In genomic region chr15:101163056-101163458, GRCm38 (mm10) we compare ENCODE assay signal across 10 mouse cellular contexts. TPM values are rescaled to one million over a fixed set of nuclear protein-coding genes. Genes with fewer than 3 reads are reported as not detected.
DNase-seq lines count a peak whose midpoint lies in the region; ATAC-seq lines count a peak whose summit lies in the region.
"Had no signal": no experiment of that assay in that cellular context is flagged by ENCODE, and none has a peak within 500 bp of the region (broad histone marks: within the 10 kb centered on the region; RNA-seq: fewer than 3 reads in every experiment).

No protein-coding gene starts in this region.

- no peaks in the 10 kb centered on the region for H3K27me3 ChIP-seq in embryonic facial prominence, embryonic 13.5 days
- no peaks in the 10 kb centered on the region for H3K27me3 ChIP-seq in hindbrain, embryonic 11.5 days (ENCODE audit: control insufficient read depth, insufficient read depth, low read length)
- no peaks in the 10 kb centered on the region for H3K27me3 ChIP-seq in neural tube, embryonic 13.5 days

- intact Hi-C loops in left cerebral cortex, postnatal 14 days (cut with DNase I), result no loop called here

- H3K4me2 ChIP-seq in embryonic facial prominence, embryonic 13.5 days, result peak overlapping the region; percentile 40
- H3K4me2 ChIP-seq in hindbrain, embryonic 11.5 days (replicated peaks; ENCODE audit: low read depth, low read length), result no peak overlapping the region
- H3K4me2 ChIP-seq in neural tube, embryonic 13.5 days, result peak overlapping the region; percentile 18

- H3K4me1 ChIP-seq in embryonic facial prominence, embryonic 13.5 days, result peaks cover 47% of the 10 kb centered on the region
- peaks cover 3% of the 10 kb centered on the region; the same call in 1 of the 2 replicates for H3K4me1 ChIP-seq in hindbrain, embryonic 11.5 days (replicated peaks; ENCODE audit: control insufficient read depth, insufficient read depth, low read length)
- H3K4me1 ChIP-seq in neural tube, embryonic 13.5 days (replicated peaks), result peaks cover 56% of the 10 kb centered on the region

- peak overlapping the region; percentile 88 for H3K27ac ChIP-seq in embryonic facial prominence, embryonic 13.5 days
- H3K27ac ChIP-seq in hindbrain, embryonic 11.5 days (ENCODE audit: low read depth, low read length), result no peak overlapping the region
- H3K27ac ChIP-seq in neural tube, embryonic 13.5 days (replicated peaks), result peak overlapping the region; percentile 46
- H3K27ac ChIP-seq: macrophage had no signal

- WGBS in embryonic facial prominence, embryonic 13.5 days, result 5% methylated on average over 15 of the region's 15 CpGs
- 54% methylated on average over 15 of the region's 15 CpGs for WGBS in hindbrain, embryonic 11.5 days
- WGBS in neural tube, embryonic 13.5 days, result 14% methylated on average over 15 of the region's 15 CpGs

- H3K9ac ChIP-seq in embryonic facial prominence, embryonic 13.5 days, result peak overlapping the region; percentile 33; the same call in 1 of the 2 replicates
- H3K9ac ChIP-seq in hindbrain, embryonic 11.5 days (ENCODE audit: low read depth, low read length), result no peak overlapping the region
- no peak overlapping the region for H3K9ac ChIP-seq in neural tube, embryonic 13.5 days

- no peak overlapping the region for H3K4me3 ChIP-seq in embryonic facial prominence, embryonic 13.5 days
- no peak overlapping the region for H3K4me3 ChIP-seq in hindbrain, embryonic 11.5 days (ENCODE audit: low read depth, low read length)
- no peak overlapping the region for H3K4me3 ChIP-seq in neural tube, embryonic 13.5 days

- peak; percentile 63; the same call in 1 of the 2 replicates for ATAC-seq in embryonic facial prominence, embryonic 13.5 days (ENCODE audit: insufficient number of reproducible peaks, insufficient read depth, low FRiP score, low TSS enrichment, low read depth)
- ATAC-seq in hindbrain, embryonic 11.5 days (ENCODE audit: low FRiP score), result no peak
- ATAC-seq in neural tube, embryonic 13.5 days (ENCODE audit: low read depth), result peak; percentile 62; the same call in 1 of the 2 replicates

- H3K9me3 ChIP-seq in embryonic facial prominence, embryonic 13.5 days, result no peaks in the 10 kb centered on the region
- H3K9me3 ChIP-seq in hindbrain, embryonic 11.5 days (ENCODE audit: control insufficient read depth, low read length), result no peaks in the 10 kb centered on the region
- no peaks in the 10 kb centered on the region for H3K9me3 ChIP-seq in neural tube, embryonic 13.5 days

- peak; percentile 65 for DNase-seq in left cerebral cortex, postnatal 14 days (ENCODE audit: low spot score in 2 of 2)
- no peak for DNase-seq in left cerebral cortex, adult 18-20 months (ENCODE audit: low spot score in 2 of 2)
- DNase-seq in hindbrain, embryonic 11.5 days (ENCODE audit: low spot score), result peak; percentile 16
- no peak for DNase-seq in embryo, embryonic 9.5 days (ENCODE audit: extremely low spot score)
- DNase-seq in urinary bladder, adult 2 months (ENCODE audit: low spot score), result no peak

- no peaks in the 10 kb centered on the region for H3K36me3 ChIP-seq in embryonic facial prominence, embryonic 13.5 days
- H3K36me3 ChIP-seq in hindbrain, embryonic 11.5 days (ENCODE audit: control insufficient read depth, insufficient read depth, low read length), result no peaks in the 10 kb centered on the region
- no peaks in the 10 kb centered on the region for H3K36me3 ChIP-seq in neural tube, embryonic 13.5 days

RNA-seq across cellular contexts. Expression of gene Acvr1b, which starts 10.8 kb away (rescaled TPM):
- total RNA-seq in left cerebral cortex, postnatal 14 days (2021), result 100 to 1,000 TPM; 112 to 121 TPM
- 100 to 1,000 TPM; 102 to 112 TPM for total RNA-seq in left cerebral cortex, adult 18-20 months (2021)
- polyA plus RNA-seq in embryonic facial prominence, embryonic 13.5 days (2015; fragmentation: Nextera tagmentation; extraction: Ambion mirVana), result 8.0 TPM in 2 replicates
- polyA plus RNA-seq in hindbrain, embryonic 11.5 days (2014; fragmentation: Nextera tagmentation; extraction: Ambion mirVana), result 16.2 and 17.1 TPM in 2 replicates
- polyA plus RNA-seq in neural tube, embryonic 13.5 days (2015; fragmentation: Nextera tagmentation; extraction: Ambion mirVana), result 18.0 and 18.8 TPM in 2 replicates
- polyA plus RNA-seq in urinary bladder, adult 2 months (2012; rRNA removed), result 24.8 and 27.1 TPM in 2 replicates

RNA-seq across cellular contexts. Expression of gene Acvrl1, which starts 34.7 kb away (rescaled TPM):
- 10 to 100 TPM; 12.9 to 17.1 TPM for total RNA-seq in left cerebral cortex, postnatal 14 days (2021)
- total RNA-seq in left cerebral cortex, adult 18-20 months (2021), result 10 to 100 TPM; 12.1 to 14.2 TPM
- polyA plus RNA-seq in embryonic facial prominence, embryonic 13.5 days (2015; fragmentation: Nextera tagmentation; extraction: Ambion mirVana), result 9.9 and 10.1 TPM in 2 replicates
- polyA plus RNA-seq in hindbrain, embryonic 11.5 days (2014; fragmentation: Nextera tagmentation; extraction: Ambion mirVana), result 4.8 and 5.5 TPM in 2 replicates
- polyA plus RNA-seq in neural tube, embryonic 13.5 days (2015; fragmentation: Nextera tagmentation; extraction: Ambion mirVana), result 8.1 and 9.0 TPM in 2 replicates
- polyA plus RNA-seq in urinary bladder, adult 2 months (2012; rRNA removed), result 65.7 and 69.9 TPM in 2 replicates

RNA-seq across cellular contexts. Expression of gene Ankrd33, which starts 47.5 kb away (rescaled TPM):
- total RNA-seq in left cerebral cortex, postnatal 14 days (2021), result under 1 TPM in 1 of 2 experiments, not detected in 1; 0.21 TPM
- not detected for total RNA-seq in left cerebral cortex, adult 18-20 months (2021)
- polyA plus RNA-seq in embryonic facial prominence, embryonic 13.5 days (2015; fragmentation: Nextera tagmentation; extraction: Ambion mirVana), result not detected in 2 replicates
- polyA plus RNA-seq in hindbrain, embryonic 11.5 days (2014; fragmentation: Nextera tagmentation; extraction: Ambion mirVana), result not detected in 2 replicates
- not detected in 2 replicates for polyA plus RNA-seq in neural tube, embryonic 13.5 days (2015; fragmentation: Nextera tagmentation; extraction: Ambion mirVana)
- polyA plus RNA-seq in urinary bladder, adult 2 months (2012; rRNA removed), result not detected in 2 replicates
- polyA plus RNA-seq: frontal cortex, adult 2 months; macrophage; testis, adult 2 months had no signal

Comparison
In these comparisons a context has a peak if more than half of its experiments do, and no peak if none do; other contexts are left out.
1. DNase-seq: peak in left cerebral cortex, postnatal 14 days (2 of 2) and hindbrain, embryonic 11.5 days (single experiment); none in left cerebral cortex, adult 18-20 months (0 of 2), embryo, embryonic 9.5 days (single experiment) and urinary bladder, adult 2 months (single experiment).